Mouse (Mus musculus): Measurements from ENCODE around the gene Muc3. TPM values are rescaled to one million over a fixed set of nuclear protein-coding genes. Genes with fewer than 3 reads are reported as not detected.
A peak's percentile ranks its signal among the peaks of the same experiment; 100 is the strongest.
"Not testable (repeated sequence)": the region's sequence is repeated elsewhere in the genome, so short reads cannot be mapped to it uniquely, and the experiment has no call there.

Gene Muc3
- total RNA-seq, 2 experiments from 2014 or later, result not detected

DNA sequence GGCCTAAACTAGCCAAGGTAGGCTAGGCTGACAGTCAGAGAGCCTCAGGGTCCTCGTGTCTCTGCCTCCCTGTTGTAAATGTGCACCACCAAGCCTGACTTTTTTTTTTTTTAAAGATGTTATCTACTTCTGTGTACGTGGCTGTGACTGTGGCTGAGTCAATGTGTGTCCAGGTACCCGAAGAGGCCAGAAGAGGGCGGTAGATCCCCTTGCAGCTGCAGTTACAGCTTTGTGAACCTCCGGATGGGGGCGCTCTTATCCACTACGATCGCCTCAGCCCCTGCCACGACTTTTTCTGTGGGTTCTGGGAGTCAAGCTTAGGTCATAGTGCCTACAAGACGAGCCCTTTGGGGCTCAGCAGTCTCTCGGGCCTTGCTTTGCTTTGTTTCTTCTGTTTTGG is 10.3 kb upstream of the Muc3 start:
- TF ChIP-seq CTCF (conservative IDR thresholded peaks at IDR 0.05), result peak; percentile 83
- Histone ChIP-seq H3K4me3 (no peak overlapping the region), H3K27ac (no peak overlapping the region)
- peak; percentile 2 to 40 for DNase-seq (ENCODE audit: low spot score in 2 of 2)

DNA sequence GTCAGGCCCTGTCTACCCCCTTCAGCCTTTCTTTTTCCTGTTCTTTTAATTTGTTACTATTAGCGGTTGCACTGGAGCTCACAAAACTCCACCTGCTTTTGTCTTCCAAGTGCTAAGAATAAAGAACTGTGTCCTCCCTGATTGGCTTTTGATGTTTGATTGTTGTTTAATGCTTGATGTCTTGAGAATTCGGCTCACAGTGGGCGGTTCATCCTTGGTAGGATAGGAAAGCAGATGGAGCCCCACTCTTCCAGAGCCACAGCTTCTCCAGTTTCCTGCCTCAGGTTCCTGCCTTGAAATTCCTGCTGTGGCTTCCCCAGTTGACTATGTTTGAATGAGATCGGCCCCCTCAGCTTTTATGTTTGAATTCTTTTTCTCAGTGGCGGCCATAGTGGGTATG is 4.2 kb upstream of the Muc3 start:
- H3K4me3 ChIP-seq, result no peak overlapping the region
- H3K27ac ChIP-seq, result no peak overlapping the region
- DNase-seq (ENCODE audit: low spot score in 2 of 2), result no peak
- no peak for TF ChIP-seq CTCF (conservative IDR thresholded peaks at IDR 0.05)

DNA sequence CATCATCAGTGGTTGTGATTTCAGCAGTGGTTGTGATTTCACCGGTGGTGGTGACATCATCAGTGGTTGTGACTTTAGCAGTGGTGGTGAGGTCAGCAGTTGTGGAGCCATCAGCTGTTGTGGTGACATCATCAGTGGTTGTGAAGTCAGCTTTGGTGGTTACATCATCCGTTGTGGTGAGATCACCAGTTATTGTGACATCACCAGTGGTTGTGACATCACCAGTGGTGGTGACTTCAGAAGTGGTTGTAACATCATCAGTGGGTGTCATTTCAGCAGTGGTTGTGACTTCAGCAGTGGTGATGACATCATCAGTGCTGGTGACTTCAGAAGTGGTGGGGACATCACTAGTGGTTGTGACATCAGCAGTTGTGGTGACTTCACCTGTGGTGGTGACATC is 3.5 kb upstream of the Muc3 start:
- Histone ChIP-seq H3K27ac (no peak overlapping the region), H3K4me3 (no peak overlapping the region)
- DNase-seq (ENCODE audit: low spot score in 2 of 2), result no peak
- TF ChIP-seq CTCF (conservative IDR thresholded peaks at IDR 0.05), result no peak

DNA sequence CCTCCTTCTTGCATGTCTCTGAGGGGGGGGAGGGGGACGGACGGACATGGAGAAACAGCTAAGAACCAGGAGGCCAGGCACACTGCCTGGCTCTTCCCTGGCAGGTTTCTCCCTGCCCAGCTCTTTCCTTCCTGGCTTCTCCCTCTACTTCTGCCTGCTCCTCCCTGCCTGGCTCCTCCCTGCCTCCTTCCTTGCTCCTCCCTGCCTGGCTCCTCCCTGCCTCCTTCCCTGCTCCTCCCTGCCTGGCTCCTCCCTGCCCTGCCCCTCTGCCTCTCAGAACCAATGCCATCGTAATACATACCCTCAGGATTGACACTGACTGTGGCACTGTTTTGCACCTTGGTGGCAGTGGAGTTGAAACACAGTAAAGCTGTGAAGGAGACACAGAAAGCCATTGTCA is 8.3 kb downstream of the Muc3 start:
- no peak for TF ChIP-seq CTCF (conservative IDR thresholded peaks at IDR 0.05)
- Histone ChIP-seq H3K27ac (no peak overlapping the region), H3K4me3 (no peak overlapping the region)
- no peak for DNase-seq (ENCODE audit: low spot score in 2 of 2)

DNA sequence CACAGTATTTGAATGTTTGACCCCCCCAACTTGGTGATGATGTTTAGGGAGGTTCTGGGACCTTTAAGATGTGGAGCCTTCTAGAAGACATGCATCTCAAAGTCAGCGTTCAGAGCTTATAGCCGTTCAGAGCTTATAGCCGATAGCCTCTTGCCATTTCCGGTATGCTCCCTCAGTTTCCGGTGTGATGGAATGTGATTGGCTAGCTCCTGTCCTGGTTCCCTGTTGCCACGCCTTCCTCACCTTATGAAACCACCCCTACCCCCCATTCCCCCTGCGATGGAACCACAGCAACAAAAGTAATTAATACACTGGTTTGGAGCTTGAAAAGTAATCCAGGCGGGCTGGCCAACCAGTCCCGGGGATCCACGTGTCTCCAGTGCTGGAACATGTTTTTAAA is 10.1 kb downstream of the Muc3 start:
- no peak overlapping the region for H3K27ac ChIP-seq
- H3K4me3 ChIP-seq, result no peak overlapping the region
- no peak for DNase-seq (ENCODE audit: low spot score in 2 of 2)
- no peak for TF ChIP-seq CTCF (conservative IDR thresholded peaks at IDR 0.05)

DNA sequence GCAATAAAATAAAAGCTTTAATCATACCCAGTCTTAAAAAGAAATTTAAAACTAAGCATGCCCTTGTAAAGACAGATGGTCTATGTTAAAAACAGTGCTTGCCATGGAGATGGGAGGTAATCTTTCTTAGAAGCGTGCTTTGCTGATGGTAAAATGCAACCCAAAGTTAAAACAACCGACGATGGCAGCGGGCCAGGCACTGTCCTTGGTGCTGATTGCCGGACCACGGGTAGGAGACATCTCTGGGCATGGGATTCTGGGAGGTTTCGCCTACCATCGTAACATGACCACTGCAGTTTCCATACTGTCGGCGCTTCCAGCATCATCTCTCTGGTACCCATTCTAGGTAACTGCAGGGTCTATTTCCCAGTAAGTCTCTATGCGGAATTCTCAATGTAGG is 14.2 kb downstream of the Muc3 start:
- Histone ChIP-seq H3K4me3 (no peak overlapping the region), H3K27ac (no peak overlapping the region)
- no peak for DNase-seq (ENCODE audit: low spot score in 2 of 2)
- no peak for TF ChIP-seq CTCF (conservative IDR thresholded peaks at IDR 0.05)

DNA sequence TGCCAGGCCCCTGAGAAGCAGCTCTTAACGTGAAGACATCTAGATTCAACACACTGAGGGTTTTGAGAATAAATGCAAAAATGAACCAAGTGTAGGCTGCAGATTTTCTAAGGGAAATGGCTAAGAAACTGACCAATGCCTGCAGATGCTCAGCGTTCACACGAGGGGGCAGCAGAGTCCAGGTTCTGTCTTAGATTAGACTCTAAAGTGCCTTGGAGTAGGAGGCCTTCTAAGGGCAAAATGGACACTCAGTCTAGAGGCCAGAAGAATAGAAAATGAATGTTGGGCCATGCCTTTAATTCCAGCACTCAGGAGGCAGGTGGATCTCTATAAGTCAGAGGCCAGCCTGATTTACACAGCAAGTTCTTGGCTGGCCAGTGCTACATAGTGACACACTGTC is 17.6 kb downstream of the Muc3 start:
- no peak overlapping the region for H3K27ac ChIP-seq
- peak; percentile 99 for TF ChIP-seq CTCF (conservative IDR thresholded peaks at IDR 0.05)
- H3K4me3 ChIP-seq, result no peak overlapping the region
- DNase-seq (ENCODE audit: low spot score in 2 of 2), result peak in 1 of 2 experiments; percentile 61

DNA sequence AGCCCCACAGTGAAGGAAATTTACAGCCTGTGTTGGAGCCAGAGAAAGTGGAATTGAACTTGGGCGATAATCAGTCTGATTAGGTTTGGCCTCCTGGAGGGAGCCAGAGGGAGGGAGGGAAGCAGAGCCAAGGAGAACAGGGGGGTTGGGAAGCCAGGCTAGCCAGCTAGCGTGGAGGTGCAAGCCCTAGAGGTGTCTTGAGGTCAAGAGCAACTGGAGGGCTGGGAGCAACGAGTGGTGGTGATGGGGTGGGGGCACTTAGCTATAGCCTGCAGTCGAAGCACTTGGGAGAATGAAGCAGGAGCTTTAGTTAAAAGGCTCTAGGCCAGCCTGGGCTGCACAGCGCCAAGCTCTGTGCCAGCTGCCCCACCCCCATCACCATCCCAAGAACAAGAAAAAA is 19.8 kb downstream of the Muc3 start:
- TF ChIP-seq CTCF (conservative IDR thresholded peaks at IDR 0.05), result no peak
- no peak for DNase-seq (ENCODE audit: low spot score in 2 of 2)

DNA sequence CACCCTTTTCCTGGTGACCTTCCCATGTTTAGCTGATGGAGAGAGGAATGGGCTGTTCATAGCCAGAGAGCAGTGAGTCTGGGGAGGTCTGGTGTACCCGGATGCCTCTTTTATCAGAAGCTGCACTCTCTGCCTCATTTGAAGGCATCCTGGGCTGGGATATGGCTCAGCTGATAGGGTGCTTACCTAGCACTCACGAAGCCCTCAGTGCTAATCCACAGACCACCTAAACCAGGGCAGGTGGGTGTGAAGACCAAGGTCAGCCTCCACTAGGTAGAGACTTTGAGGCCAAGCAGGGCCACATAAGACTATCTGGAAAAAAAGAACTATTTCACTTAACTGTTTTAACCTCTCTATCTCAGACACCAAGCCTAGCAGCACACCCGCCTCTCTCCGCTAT is 25.6 kb downstream of the Muc3 start:
- TF ChIP-seq CTCF (conservative IDR thresholded peaks at IDR 0.05), result no peak
- H3K27ac ChIP-seq, result no peak overlapping the region
- no peak overlapping the region for H3K4me3 ChIP-seq
- DNase-seq (ENCODE audit: low spot score in 2 of 2), result no peak

More for the DNA sequence above, 19.8 kb downstream of the Muc3 start:
- Histone ChIP-seq H3K4me3 (no peak overlapping the region), H3K27ac (no peak overlapping the region)

DNA sequence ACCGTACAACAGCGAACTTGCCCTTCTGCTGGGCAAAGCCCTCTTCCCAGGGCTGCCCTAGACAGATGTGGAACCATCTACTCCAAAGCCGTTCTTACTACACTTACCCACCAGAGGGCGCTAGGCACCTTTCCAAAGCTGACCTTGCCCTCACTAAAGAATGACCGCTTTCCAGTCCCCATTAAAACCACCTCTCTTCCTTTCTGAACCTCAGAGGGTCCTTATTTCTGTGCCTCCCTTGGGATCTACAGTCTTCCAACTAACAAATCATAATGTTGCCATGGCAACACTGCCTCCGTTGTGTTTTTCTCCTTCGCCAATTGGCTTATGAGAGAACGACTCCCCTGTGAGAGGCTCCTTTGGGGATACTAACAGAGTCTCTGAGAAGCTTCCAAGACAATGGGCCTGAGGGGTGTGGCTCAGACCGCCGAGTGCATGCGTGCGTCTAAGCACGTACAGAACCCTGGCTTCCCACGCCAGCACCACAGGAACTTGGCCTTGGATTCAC is 26.4 kb downstream of the Muc3 start:
- Histone ChIP-seq H3K27ac (peak overlapping the region; percentile 43; the same call in 1 of the 2 replicates), H3K4me3 (peak overlapping the region; percentile 29; the same call in 1 of the 2 replicates)
- DNase-seq (ENCODE audit: low spot score in 2 of 2), result peak; percentile 65 to 68
- TF ChIP-seq CTCF (conservative IDR thresholded peaks at IDR 0.05), result peak; percentile 93

DNA sequence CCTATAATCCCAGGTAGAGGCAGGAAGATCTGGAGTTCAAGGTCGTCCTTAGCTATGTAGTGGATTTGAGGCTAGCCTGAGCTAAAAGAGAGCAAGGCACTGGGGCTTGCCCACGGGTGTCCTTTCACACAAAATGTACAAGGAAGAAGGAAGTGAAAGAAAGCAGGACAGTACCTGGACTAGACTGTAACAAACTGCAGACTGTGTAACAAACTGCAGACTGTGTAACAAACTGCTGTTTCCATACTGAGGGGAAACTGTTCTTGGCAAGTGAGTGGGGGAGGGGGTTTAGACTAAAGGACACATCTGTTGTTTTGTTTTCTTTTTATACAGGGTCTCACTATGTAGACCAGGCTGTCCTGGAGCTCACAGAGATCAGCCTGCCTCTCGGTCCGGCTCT is 27.8 kb downstream of the Muc3 start:
- Histone ChIP-seq H3K4me3 (no peak overlapping the region), H3K27ac (no peak overlapping the region)
- TF ChIP-seq CTCF (conservative IDR thresholded peaks at IDR 0.05), result no peak
- DNase-seq (ENCODE audit: low spot score in 2 of 2), result no peak

DNA sequence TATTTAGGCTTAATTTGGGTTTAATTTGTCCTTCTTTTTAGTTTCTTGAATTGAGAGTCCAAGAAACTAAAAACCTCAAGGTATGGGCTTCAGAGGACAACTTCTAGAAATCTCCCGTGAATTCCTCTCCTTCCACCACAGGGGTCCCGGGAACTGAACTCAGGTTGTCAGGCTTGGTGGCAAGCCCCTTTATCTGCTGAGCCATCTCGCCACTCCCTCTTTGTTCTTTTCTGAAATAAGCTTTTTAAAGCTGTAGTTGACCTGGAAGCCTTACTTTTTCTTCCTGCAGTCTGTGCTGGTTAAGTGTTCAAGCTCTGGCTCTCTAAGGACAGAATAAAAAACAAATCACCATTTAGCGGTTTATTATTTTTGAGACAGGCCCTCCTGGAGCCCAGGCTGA is 30.2 kb downstream of the Muc3 start:
- no peak for TF ChIP-seq CTCF (conservative IDR thresholded peaks at IDR 0.05)
- H3K27ac ChIP-seq, result no peak overlapping the region
- no peak for DNase-seq (ENCODE audit: low spot score in 2 of 2)
- no peak overlapping the region for H3K4me3 ChIP-seq

DNA sequence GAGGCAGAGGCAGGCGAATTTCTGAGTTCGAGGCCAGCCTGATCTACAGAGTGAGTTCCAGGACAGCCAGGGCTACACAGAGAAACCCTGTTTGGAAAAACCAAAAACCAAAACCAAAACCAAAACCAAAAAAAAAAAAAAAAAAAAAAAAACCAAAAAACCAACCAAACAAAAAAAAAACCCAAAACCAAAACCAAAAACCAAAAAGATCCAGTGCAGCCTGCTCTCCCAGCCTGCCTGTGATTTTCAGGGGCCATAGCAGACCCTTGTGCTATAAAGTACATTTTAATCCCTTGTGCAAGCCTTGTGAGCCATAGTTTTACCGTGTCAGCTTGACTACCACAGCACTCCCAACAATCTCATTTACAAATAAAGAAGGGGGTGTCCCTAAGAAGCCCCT is 31.1 kb downstream of the Muc3 start:
- H3K4me3 ChIP-seq; H3K27ac ChIP-seq; DNase-seq (ENCODE audit: low spot score in 2 of 2): not testable (repeated sequence)

DNA sequence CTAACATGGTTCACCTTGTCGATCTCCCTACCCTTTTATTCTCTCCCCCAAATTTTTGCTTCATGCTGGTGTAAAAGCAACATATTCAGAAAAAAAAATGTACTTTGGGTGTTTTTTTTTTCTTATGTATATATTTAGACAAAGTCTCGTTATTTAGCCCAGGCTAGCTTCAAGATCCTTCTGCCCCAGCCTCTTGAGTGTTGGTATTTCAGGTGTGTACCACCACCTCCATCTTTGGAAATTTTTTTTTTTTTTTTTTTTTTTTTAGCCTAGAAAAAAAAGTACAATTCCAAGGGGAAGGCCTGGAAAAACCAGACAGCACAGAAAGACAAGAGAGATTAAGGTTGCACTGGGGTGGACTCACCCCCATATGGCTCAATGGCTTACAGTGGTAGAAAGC is 32.1 kb downstream of the Muc3 start:
- no peak overlapping the region for H3K27ac ChIP-seq
- no peak for TF ChIP-seq CTCF (conservative IDR thresholded peaks at IDR 0.05)
- no peak for DNase-seq (ENCODE audit: low spot score in 2 of 2)
- no peak overlapping the region for H3K4me3 ChIP-seq

Data from layer of hippocampus, adult 2 months (tissue).